Mouse (Mus musculus): ENCODE results near the gene Gemin5.

GRCm38 (mm10) chr11:58097621-58098365 is 70.5 kb downstream of the Gemin5 start:
- TF ChIP-seq POLR2A (IDR thresholded peaks at IDR 0.05; ENCODE audit: insufficient read depth, low read depth, low read length) (no peak), CTCF (IDR thresholded peaks at IDR 0.05) (no peak)
